Mouse (Mus musculus): ENCODE results near the gene Itgb4.
A peak's percentile ranks its signal among the peaks of the same experiment; 100 is the strongest.
"Not testable (repeated sequence)": the region's sequence is repeated elsewhere in the genome, so short reads cannot be mapped to it uniquely, and the experiment has no call there.

The Itgb4 gene

GRCm38 (mm10) chr11:116009661-116010060 lies 35.2 kb downstream of the Itgb4 start:
- no peak for DNase-seq

- DNase-seq = no peak
These were observed 35.6 kb downstream of the Itgb4 start for GRCm38 (mm10) chr11:116010146-116010545.

GRCm38 (mm10) chr11:116010948-116011347 lies 36.4 kb downstream of the Itgb4 start:
- DNase-seq = no peak

- DNase-seq = no peak
These were observed 37.2 kb downstream of the Itgb4 start for GRCm38 (mm10) chr11:116011529-116012261.

GRCm38 (mm10) chr11:116012262-116012947 lies 37.9 kb downstream of the Itgb4 start, which contains the start of gene Galk1:
Galk1 (minus strand) TSS chr11:116012719.
- DNase-seq = peak; percentile 93 to 97

GRCm38 (mm10) chr11:116014821-116015220 lies 40.3 kb downstream of the Itgb4 start:
- DNase-seq = no peak

- peak; percentile 59 to 74 for DNase-seq
These were observed 43.6 kb downstream of the Itgb4 start for GRCm38 (mm10) chr11:116018106-116018505.

GRCm38 (mm10) chr11:116018867-116019266 lies 44.4 kb downstream of the Itgb4 start:
- DNase-seq = not testable (repeated sequence)

GRCm38 (mm10) chr11:116019360-116019791 lies 44.9 kb downstream of the Itgb4 start:
- no peak for DNase-seq

GRCm38 (mm10) chr11:116019976-116020411 lies 45.5 kb downstream of the Itgb4 start:
- DNase-seq = no peak

- DNase-seq = no peak
These were observed 46.0 kb downstream of the Itgb4 start for GRCm38 (mm10) chr11:116020519-116020922.

GRCm38 (mm10) chr11:116021328-116022220 lies 47.1 kb downstream of the Itgb4 start:
- DNase-seq = no peak

GRCm38 (mm10) chr11:116022256-116022780 lies 47.8 kb downstream of the Itgb4 start:
- DNase-seq = no peak

- DNase-seq = not testable (repeated sequence)
These were observed 48.7 kb downstream of the Itgb4 start for GRCm38 (mm10) chr11:116023074-116023770.

GRCm38 (mm10) chr11:116023771-116024355 lies 49.4 kb downstream of the Itgb4 start:
- DNase-seq = peak; percentile 86 to 90

GRCm38 (mm10) chr11:116024356-116024808 lies 49.9 kb downstream of the Itgb4 start:
- DNase-seq = peak; percentile 97 to 99

- DNase-seq = no peak
These were observed 50.7 kb downstream of the Itgb4 start for GRCm38 (mm10) chr11:116025056-116025845.

- no peak for DNase-seq
These were observed 53.2 kb downstream of the Itgb4 start, which contains the start of gene H3f3b for GRCm38 (mm10) chr11:116027756-116028155. H3f3b (minus strand) TSS chr11:116027962.

GRCm38 (mm10) chr11:116028177-116028865 lies 53.8 kb downstream of the Itgb4 start:
- no peak for DNase-seq
